Mouse (Mus musculus) MEL (cell line): ENCODE measurements around the gene Hs3st6. TPM values are rescaled to one million over a fixed set of nuclear protein-coding genes. Genes with fewer than 3 reads are reported as not detected.
A peak's percentile ranks its signal among the peaks of the same experiment; 100 is the strongest.

Experiments
- DNase-seq: peaks from one replicate; pipeline ENCODE4 v3.0.0; 2011; ENCODE audit warnings: low read depth, low spot score
- H3K27ac ChIP-seq: 2 replicates; pipeline ENCODE4 v1.5.1; 2012; ENCODE audit warnings: low read depth, mild to moderate bottlenecking, control low read depth, low read length, moderate library complexity; ENCODE audit not compliant: control insufficient read depth
- H3K27me3 ChIP-seq, 2 experiments: fragments of 150-350 bp in 1 of 2; sonication (generic) in 1 of 2; 2 replicates each; pipeline ENCODE4 v1.6.1; 2012; ENCODE audit warnings: low read length in 2 of 2, mild to moderate bottlenecking in 2 of 2, improper control_type of control experiment in 1 of 2, moderate library complexity in 1 of 2; ENCODE audit not compliant: insufficient read depth in 2 of 2, control insufficient read depth in 1 of 2
- H3K36me3 ChIP-seq, 2 experiments: 2 replicates each; pipeline ENCODE4 v1.6.1; 2012 to 2014; ENCODE audit warnings: low read length in 2 of 2, improper control_type of control experiment in 1 of 2, inconsistent platforms in 1 of 2, mild to moderate bottlenecking in 1 of 2; ENCODE audit not compliant: insufficient read depth in 2 of 2, control insufficient read depth in 1 of 2
- H3K4me1 ChIP-seq, 2 experiments: fragments of 150-350 bp in 1 of 2; sonication (generic) in 1 of 2; 2 replicates each; pipeline ENCODE4 v1.6.1; 2012; ENCODE audit warnings: low read length in 2 of 2, improper control_type of control experiment in 1 of 2, mild to moderate bottlenecking in 1 of 2; ENCODE audit not compliant: insufficient read depth in 2 of 2, control insufficient read depth in 1 of 2
- H3K4me3 ChIP-seq, 2 experiments: fragments of 150-350 bp in 1 of 2; sonication (generic) in 1 of 2; 2 replicates each; pipeline ENCODE4 v1.5.1; 2012; ENCODE audit warnings: low read depth in 2 of 2, low read length in 2 of 2, mild to moderate bottlenecking in 2 of 2, moderate library complexity in 2 of 2, control low read depth in 1 of 2, improper control_type of control experiment in 1 of 2; ENCODE audit not compliant: control insufficient read depth in 1 of 2, insufficient read depth in 1 of 2
- H3K79me2 ChIP-seq: 2 replicates; pipeline ENCODE4 v1.6.1; 2012; ENCODE audit warnings: mild to moderate bottlenecking, low read length, moderate library complexity; ENCODE audit not compliant: control insufficient read depth, poor library complexity, insufficient read depth
- H3K9ac ChIP-seq: 2 replicates; pipeline ENCODE4 v1.6.1; 2012; ENCODE audit warnings: low read depth, mild to moderate bottlenecking, control low read depth, low read length, moderate library complexity; ENCODE audit not compliant: control insufficient read depth, poor library complexity, severe bottlenecking
- H3K9me3 ChIP-seq: fragments of 150-350 bp; sonication (generic); replicated peaks from 2 replicates; pipeline ENCODE4 v1.6.1; 2012; ENCODE audit warnings: mild to moderate bottlenecking, low read length, improper control_type of control experiment, moderate library complexity; ENCODE audit not compliant: insufficient read depth
- CHD2 ChIP-seq: IDR thresholded peaks from 2 replicates; pipeline ENCODE4 v1.6.1; 2011; ENCODE audit warnings: low read length, improper control_type of control experiment
- E2F4 ChIP-seq: IDR thresholded peaks from 2 replicates; pipeline ENCODE4 v1.6.1; 2011; ENCODE audit warnings: low read depth, low read length, improper control_type of control experiment, borderline replicate concordance
- ELF1 ChIP-seq: IDR thresholded peaks from 2 replicates; pipeline ENCODE4 v1.6.1; 2014; ENCODE audit warnings: low read depth, mild to moderate bottlenecking, inconsistent platforms, low read length, improper control_type of control experiment, moderate library complexity
- GABPA ChIP-seq: IDR thresholded peaks from 2 replicates; pipeline ENCODE4 v1.6.1; 2012; ENCODE audit warnings: low read depth, mild to moderate bottlenecking, inconsistent platforms, low read length, improper control_type of control experiment, moderate library complexity
- HCFC1 ChIP-seq: IDR thresholded peaks from 2 replicates; pipeline ENCODE4 v1.6.1; 2012; ENCODE audit warnings: low read depth, mild to moderate bottlenecking, inconsistent platforms, low read length, improper control_type of control experiment, moderate library complexity
- JUND ChIP-seq: IDR thresholded peaks from 2 replicates; pipeline ENCODE4 v1.6.1; 2011; ENCODE audit warnings: low read depth, mild to moderate bottlenecking, improper control_type of control experiment, low read length
- KAT2A ChIP-seq: conservative IDR thresholded peaks from 2 replicates; pipeline ENCODE4 v1.6.1; 2012; ENCODE audit warnings: low read depth, low read length, improper control_type of control experiment, inconsistent platforms
- MAFK ChIP-seq: IDR thresholded peaks from 2 replicates; pipeline ENCODE4 v1.6.1; 2011; ENCODE audit warnings: low read depth, mild to moderate bottlenecking, low read length, improper control_type of control experiment, borderline replicate concordance
- MAX ChIP-seq: IDR thresholded peaks from 2 replicates; pipeline ENCODE4 v1.6.1; 2011; ENCODE audit warnings: low read length, improper control_type of control experiment
- MAZ ChIP-seq: IDR thresholded peaks from 2 replicates; pipeline ENCODE4 v1.6.1; 2012; ENCODE audit warnings: low read depth, mild to moderate bottlenecking, inconsistent platforms, low read length, improper control_type of control experiment
- MXI1 ChIP-seq: IDR thresholded peaks from 2 replicates; pipeline ENCODE4 v1.6.1; 2011; ENCODE audit warnings: mild to moderate bottlenecking, low read depth, low read length, improper control_type of control experiment
- MYB ChIP-seq: IDR thresholded peaks from 2 replicates; pipeline ENCODE4 v1.6.1; 2011; ENCODE audit warnings: mild to moderate bottlenecking, low read depth, low read length, improper control_type of control experiment
- MYC ChIP-seq: IDR thresholded peaks from 2 replicates; pipeline ENCODE4 v1.6.1; 2011; ENCODE audit warnings: low read depth, mild to moderate bottlenecking, low read length, improper control_type of control experiment, moderate library complexity
- NELFE ChIP-seq: IDR thresholded peaks from 2 replicates; pipeline ENCODE4 v1.6.1; 2011; ENCODE audit warnings: low read depth, low read length, improper control_type of control experiment
- POLR2A ChIP-seq, 2 experiments: IDR thresholded peaks; 2 replicates each; pipeline ENCODE4 v1.6.1; 2011 to 2012; ENCODE audit warnings: low read length in 2 of 2, mild to moderate bottlenecking in 2 of 2, control low read depth in 1 of 2, improper control_type of control experiment in 1 of 2, low read depth in 1 of 2, moderate library complexity in 1 of 2; ENCODE audit not compliant: control insufficient read depth in 1 of 2, insufficient read depth in 1 of 2, poor library complexity in 1 of 2
- POLR2AphosphoS2 ChIP-seq: IDR thresholded peaks from 2 replicates; pipeline ENCODE4 v1.6.1; 2011; ENCODE audit warnings: low read length, improper control_type of control experiment
- RAD21 ChIP-seq: IDR thresholded peaks from 2 replicates; pipeline ENCODE4 v1.6.1; 2011; ENCODE audit warnings: mild to moderate bottlenecking, low read depth, low read length, improper control_type of control experiment
- RCOR1 ChIP-seq: IDR thresholded peaks from 2 replicates; pipeline ENCODE4 v1.6.1; 2012; ENCODE audit warnings: low read depth, mild to moderate bottlenecking, inconsistent platforms, low read length, improper control_type of control experiment
- SIN3A ChIP-seq: IDR thresholded peaks from 2 replicates; pipeline ENCODE4 v1.6.1; 2012; ENCODE audit warnings: low read length, improper control_type of control experiment, inconsistent platforms
- TAL1 ChIP-seq: IDR thresholded peaks from 2 replicates; pipeline ENCODE4 v1.6.1; 2012; ENCODE audit warnings: mild to moderate bottlenecking, inconsistent platforms, low read length, moderate library complexity, mixed read lengths
- TCF12 ChIP-seq: IDR thresholded peaks from 2 replicates; pipeline ENCODE4 v1.6.1; 2014; ENCODE audit warnings: low read depth, mild to moderate bottlenecking, inconsistent platforms, low read length, improper control_type of control experiment, moderate library complexity
- USF1 ChIP-seq: IDR thresholded peaks from 2 replicates; pipeline ENCODE4 v1.6.1; 2014; ENCODE audit warnings: low read depth, mild to moderate bottlenecking, inconsistent platforms, low read length, improper control_type of control experiment, moderate library complexity
- ZC3H11A ChIP-seq: IDR thresholded peaks from 2 replicates; pipeline ENCODE4 v1.6.1; 2012; ENCODE audit warnings: low read depth, mild to moderate bottlenecking, inconsistent platforms, low read length, improper control_type of control experiment
- ZKSCAN1 ChIP-seq: IDR thresholded peaks from 2 replicates; pipeline ENCODE4 v1.6.1; 2012; ENCODE audit warnings: low read depth, mild to moderate bottlenecking, inconsistent platforms, low read length, improper control_type of control experiment, moderate library complexity
- ZMIZ1 ChIP-seq: IDR thresholded peaks from 2 replicates; pipeline ENCODE4 v1.6.1; 2012; ENCODE audit warnings: low read depth, mild to moderate bottlenecking, inconsistent platforms, low read length, improper control_type of control experiment, moderate library complexity
- ZNF384 ChIP-seq: IDR thresholded peaks from 2 replicates; pipeline ENCODE4 v1.6.1; 2012; ENCODE audit warnings: low read depth, mild to moderate bottlenecking, inconsistent platforms, low read length, improper control_type of control experiment
- polyA plus RNA-seq, 2 experiments: library from polyadenylated mRNA; stranded (reverse) in 1 of 2; unstranded in 1 of 2; fragments of >175 nt in 1 of 2; fragments of >200 nt in 1 of 2; gene quantifications; 2 replicates each; pipeline versions ENCODE4 v1.2.1 to v1.2.4; 2012; ENCODE audit warnings: low replicate concordance in 2 of 2, low read depth in 1 of 2; ENCODE audit not compliant: insufficient read length in 2 of 2, insufficient read depth in 1 of 2, missing spikeins in 1 of 2
- total RNA-seq: library from RNA; depleted of rRNA; stranded (reverse); fragments of 300-350 nt; gene quantifications from 2 replicates; pipeline ENCODE4 v1.2.3, GENCODE M21; 2012

Gene Hs3st6
- total and polyA plus RNA-seq, 3 experiments: not detected

- Histone ChIP-seq H3K27me3 (peaks cover 0 to 3% of the 10 kb centered on the region in 2 experiments; a peak in 2 of 4 replicates), H3K27ac (no peak overlapping the region), H3K9me3 (no peaks in the 10 kb centered on the region), H3K79me2 (no peaks in the 10 kb centered on the region), H3K9ac (no peak overlapping the region), H3K4me1 (no peaks in the 10 kb centered on the region), H3K4me3 (no peak overlapping the region), H3K36me3 (no peaks in the 10 kb centered on the region)
- peak; percentile 53 for DNase-seq
- TF ChIP-seq MXI1: no peak
- no peak for TF ChIP-seq MYC
- no peak for TF ChIP-seq POLR2AphosphoS2
- no peak for TF ChIP-seq POLR2A (IDR thresholded peaks at IDR 0.05; ENCODE audit: control insufficient read depth in 1 of 2, insufficient read depth in 1 of 2, low read depth in 1 of 2, low read length in 2 of 2, poor library complexity in 1 of 2)
- no peak for TF ChIP-seq ELF1
- TF ChIP-seq TAL1: no peak
- TF ChIP-seq RAD21: no peak
- no peak for TF ChIP-seq HCFC1
- no peak for TF ChIP-seq RCOR1
- TF ChIP-seq ZMIZ1: no peak
- no peak for TF ChIP-seq USF1
- no peak for TF ChIP-seq JUND
- TF ChIP-seq TCF12: no peak
Observed at GRCm38 (mm10) chr17:24780821-24781220, 28.0 kb downstream of the Hs3st6 start.

- no peaks in the 10 kb centered on the region for H3K9me3 ChIP-seq
- H3K9ac ChIP-seq: no peak overlapping the region
- H3K27ac ChIP-seq: no peak overlapping the region
- peaks cover 0 to 2% of the 10 kb centered on the region in 2 experiments; a peak in 2 of 4 replicates for H3K4me1 ChIP-seq
- H3K36me3 ChIP-seq: peaks cover 0 to under 1% of the 10 kb centered on the region in 2 experiments; a peak in 2 of 4 replicates
- peaks cover 3 to 6% of the 10 kb centered on the region in 2 experiments; a peak in 3 of 4 replicates for H3K27me3 ChIP-seq
- DNase-seq: no peak
- TF ChIP-seq MYC (no peak), ELF1 (no peak), E2F4 (no peak)
- H3K79me2 ChIP-seq: no peaks in the 10 kb centered on the region
- no peak overlapping the region for H3K4me3 ChIP-seq
Observed at GRCm38 (mm10) chr17:24792190-24792589, 39.4 kb downstream of the Hs3st6 start.

DNA sequence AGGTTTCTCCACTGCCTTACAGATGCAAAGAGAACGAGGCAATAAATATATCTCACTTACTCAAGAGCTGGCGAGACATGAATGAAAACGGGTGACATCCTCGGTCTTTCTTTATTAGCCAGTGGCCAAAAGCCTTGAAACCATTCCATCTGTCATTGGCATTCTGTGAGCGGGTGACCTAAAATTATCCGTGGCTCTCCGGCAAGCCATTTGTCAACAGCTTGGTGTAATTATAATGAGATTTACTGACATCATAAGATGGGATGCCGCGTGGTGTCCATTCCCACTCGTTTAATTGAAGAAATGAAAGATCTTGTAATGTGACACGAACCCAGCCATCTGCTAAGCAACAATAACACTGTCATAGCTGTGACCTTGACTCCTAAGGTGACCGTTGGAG, 42.0 kb downstream of the Hs3st6 start:
- H3K9me3 ChIP-seq: no peaks in the 10 kb centered on the region
- no peak overlapping the region for H3K4me3 ChIP-seq
- no peak overlapping the region for H3K27ac ChIP-seq
- TF ChIP-seq ZKSCAN1 (no peak), NELFE (no peak), RCOR1 (no peak), MAX (no peak), POLR2AphosphoS2 (no peak), ZNF384 (no peak), MYB (no peak), SIN3A (no peak), MAFK (no peak), KAT2A (no peak), JUND (no peak), USF1 (no peak), MXI1 (no peak), CHD2 (no peak), GABPA (no peak), ZC3H11A (no peak), POLR2A (IDR thresholded peaks at IDR 0.05; ENCODE audit: control insufficient read depth in 1 of 2, insufficient read depth in 1 of 2, low read depth in 1 of 2, low read length in 2 of 2, poor library complexity in 1 of 2) (no peak), MAZ (no peak), ZMIZ1 (no peak)
- no peak overlapping the region for H3K9ac ChIP-seq
- H3K79me2 ChIP-seq: no peaks in the 10 kb centered on the region
- peaks cover 0 to 5% of the 10 kb centered on the region in 2 experiments; a peak in 2 of 4 replicates for H3K36me3 ChIP-seq
- H3K27me3 ChIP-seq: peaks cover 3 to 6% of the 10 kb centered on the region in 2 experiments; a peak in 3 of 4 replicates
- peaks cover 0 to 11% of the 10 kb centered on the region in 2 experiments; a peak in 2 of 4 replicates for H3K4me1 ChIP-seq
- no peak for DNase-seq
